Mouse (Mus musculus) ovary, postnatal 36 days (tissue): ENCODE results near the gene Rassf10.

Source experiments
- DNase-seq: peaks from one replicate; pipeline ENCODE4 v3.0.0; 2022; ENCODE audit warnings: low spot score, mixed read lengths

Rassf10 gene

GRCm38 (mm10) chr7:112957630-112958029 is 3.9 kb downstream of the Rassf10 start:
- DNase-seq: no peak

GRCm38 (mm10) chr7:112966382-112966781 is 12.6 kb downstream of the Rassf10 start:
- DNase-seq: no peak

- DNase-seq: no peak
These were observed 13.0 kb downstream of the Rassf10 start for GRCm38 (mm10) chr7:112966786-112967185.

GRCm38 (mm10) chr7:112983316-112983715 is 29.6 kb downstream of the Rassf10 start:
- DNase-seq: no peak

- DNase-seq: peak; percentile 20
These were observed 31.2 kb downstream of the Rassf10 start for GRCm38 (mm10) chr7:112984704-112985577.

GRCm38 (mm10) chr7:112985578-112985949 is 31.8 kb downstream of the Rassf10 start:
- DNase-seq: no peak

GRCm38 (mm10) chr7:112992928-112993327 is 39.2 kb downstream of the Rassf10 start:
- no peak for DNase-seq

GRCm38 (mm10) chr7:113003565-113004255 is 49.9 kb downstream of the Rassf10 start:
- DNase-seq: no peak

GRCm38 (mm10) chr7:113005726-113006125 is 52.0 kb downstream of the Rassf10 start:
- no peak for DNase-seq
